Mouse (Mus musculus) WW6 (cell line): ENCODE measurements around the gene Lman1l.
A peak's percentile ranks its signal among the peaks of the same experiment; 100 is the strongest.

ENCODE experiments used
- DNase-seq: peaks from one replicate; pipeline ENCODE4 v3.0.0-alpha.2; 2013; ENCODE audit warnings: low read depth, low spot score

Lman1l gene

DNA sequence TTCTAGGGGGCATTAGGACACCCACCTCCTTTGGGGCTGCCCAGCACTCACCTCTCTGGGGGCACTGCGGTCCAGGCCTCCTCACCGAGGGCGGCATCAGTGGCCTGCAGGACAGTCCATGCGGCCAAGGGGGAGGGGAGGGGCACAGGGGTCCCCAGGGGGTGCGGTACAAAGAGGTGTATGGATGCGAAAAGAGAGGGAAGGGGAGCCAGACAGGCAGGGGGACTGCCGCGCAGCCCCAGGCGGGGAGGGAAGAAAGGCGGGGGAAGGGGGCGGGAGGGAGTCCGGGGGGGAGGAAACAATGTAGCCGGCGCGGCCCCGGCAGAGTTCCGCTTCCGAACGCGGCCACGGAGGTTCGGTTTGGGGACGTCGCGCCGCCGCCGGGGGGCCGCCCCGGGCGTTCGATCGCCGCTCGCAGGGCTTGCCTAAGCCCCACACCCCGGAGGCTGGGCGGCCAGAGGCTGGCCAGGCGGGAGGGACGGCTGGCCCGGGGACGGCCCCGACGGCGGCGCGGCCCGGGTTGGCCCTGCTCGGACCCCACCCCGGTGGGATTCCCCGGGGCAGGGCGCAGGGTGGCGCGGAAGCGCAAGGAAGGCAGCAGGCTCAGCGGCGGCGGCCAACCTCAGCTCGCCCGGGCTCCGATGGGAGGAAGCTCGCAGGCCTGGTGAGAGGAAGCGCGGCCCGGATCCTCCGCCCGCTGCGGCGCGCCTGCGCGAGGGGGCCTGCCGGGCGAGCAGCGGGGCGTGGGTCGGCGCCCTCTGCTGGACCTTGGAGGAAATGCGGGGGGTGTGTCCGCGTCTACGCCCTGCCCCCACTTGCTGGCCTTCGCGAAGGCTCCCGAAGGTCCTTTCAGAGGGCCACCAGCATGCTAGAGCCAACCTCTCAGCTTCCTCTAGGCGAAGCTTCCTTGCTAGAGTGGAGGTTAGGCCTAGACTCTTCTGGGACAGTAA lies 24.6 kb upstream of the Lman1l start:
- DNase-seq = peak; percentile 70

GRCm38 (mm10) chr9:57644442-57644943 lies 23.9 kb upstream of the Lman1l start:
- DNase-seq = no peak

DNA sequence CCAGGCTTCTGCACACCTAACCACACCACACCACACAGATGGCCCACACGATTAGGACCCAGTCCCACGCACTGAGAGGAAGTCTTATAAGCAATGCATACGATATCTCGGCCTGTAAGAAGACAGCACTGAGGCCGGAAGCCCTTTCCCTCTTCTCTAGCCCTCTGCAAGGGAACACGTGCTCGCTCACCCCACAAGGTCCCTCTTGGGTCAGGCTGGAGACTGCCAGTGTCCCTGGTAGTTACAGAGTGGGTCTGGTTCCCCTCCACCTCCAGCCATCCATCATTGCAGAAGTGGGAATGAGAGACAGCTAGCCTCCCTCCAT lies 23.2 kb upstream of the Lman1l start:
- DNase-seq = no peak

GRCm38 (mm10) chr9:57643169-57643855 lies 22.7 kb upstream of the Lman1l start:
- DNase-seq = no peak

GRCm38 (mm10) chr9:57641775-57642550 lies 21.4 kb upstream of the Lman1l start:
- DNase-seq = no peak

- no peak for DNase-seq
These were observed 20.4 kb upstream of the Lman1l start for GRCm38 (mm10) chr9:57641022-57641421.

- no peak for DNase-seq
These were observed 19.8 kb upstream of the Lman1l start for GRCm38 (mm10) chr9:57640384-57640783.

DNA sequence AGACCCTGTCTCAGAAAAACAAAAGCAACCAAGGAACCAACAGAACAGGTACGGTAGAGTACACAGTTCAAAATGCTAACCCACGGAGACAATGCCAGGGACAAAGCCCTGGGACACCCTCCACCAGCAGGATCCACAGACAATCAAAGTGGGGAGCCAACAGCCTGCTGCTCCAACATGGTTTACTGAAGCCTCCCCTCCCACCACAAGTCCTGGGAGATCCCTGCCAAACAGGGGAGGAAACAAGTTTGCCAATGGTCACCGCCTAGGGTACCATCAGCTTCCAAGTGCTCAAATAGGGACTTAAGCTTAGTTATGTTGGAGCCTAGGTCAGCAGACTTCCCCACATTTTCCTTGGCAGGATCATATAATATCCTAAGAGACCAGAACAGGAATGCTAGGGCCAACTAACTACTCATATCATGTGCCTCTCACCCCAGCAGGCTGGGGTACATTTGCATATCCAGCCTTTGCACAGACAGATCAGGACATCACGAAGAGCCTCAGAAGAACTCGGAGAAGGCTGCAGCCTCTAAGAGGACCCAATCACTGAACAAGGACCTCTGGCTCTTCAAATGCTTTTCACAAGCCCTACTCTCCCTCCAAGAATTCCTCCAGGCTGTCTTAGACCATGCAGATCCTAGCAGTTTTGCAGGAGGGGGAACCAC lies 19.2 kb upstream of the Lman1l start:
- DNase-seq = no peak

- DNase-seq = no peak
These were observed 18.3 kb upstream of the Lman1l start for GRCm38 (mm10) chr9:57638651-57639459.

GRCm38 (mm10) chr9:57637741-57638322 lies 17.3 kb upstream of the Lman1l start:
- no peak for DNase-seq

- no peak for DNase-seq
These were observed 16.7 kb upstream of the Lman1l start for GRCm38 (mm10) chr9:57637272-57637671.

- no peak for DNase-seq
These were observed 13.0 kb upstream of the Lman1l start for GRCm38 (mm10) chr9:57633481-57634024.

DNA sequence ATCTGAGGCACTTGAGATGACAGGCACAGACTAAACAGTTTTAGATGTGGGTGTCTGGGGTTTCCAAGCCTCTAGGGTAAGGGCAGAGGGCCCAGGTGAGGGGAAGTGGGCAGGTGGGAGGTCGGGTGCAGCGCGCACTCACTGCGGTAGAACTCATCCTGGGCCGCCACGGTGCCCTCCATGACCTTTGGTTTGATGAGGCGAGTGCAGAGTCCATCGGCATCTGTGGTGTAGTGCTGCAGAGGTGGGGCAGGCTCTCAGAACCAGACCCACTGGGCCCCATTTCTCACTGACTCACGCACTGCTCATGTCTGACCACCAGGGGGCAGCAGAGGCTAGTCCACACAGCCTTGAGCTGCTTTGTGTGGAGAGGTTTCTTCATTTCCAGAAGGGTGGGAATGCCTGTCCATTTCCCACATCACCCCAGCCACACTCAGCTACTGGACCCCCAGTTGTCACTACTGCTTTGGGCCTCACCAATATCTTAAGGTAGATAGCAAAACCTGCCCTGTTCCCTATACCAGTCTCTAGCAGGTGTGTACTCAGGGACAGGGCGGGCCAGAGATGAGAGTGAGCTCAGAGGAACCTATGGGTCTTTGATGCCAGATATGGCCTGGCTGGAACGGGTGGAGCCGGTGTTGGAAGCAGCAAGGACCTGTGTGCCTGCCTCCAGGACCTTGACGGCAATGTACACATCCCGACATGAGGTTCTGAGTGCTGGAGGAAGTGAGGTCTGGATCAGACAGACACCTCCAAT lies 8.7 kb upstream of the Lman1l start:
- no peak for DNase-seq

DNA sequence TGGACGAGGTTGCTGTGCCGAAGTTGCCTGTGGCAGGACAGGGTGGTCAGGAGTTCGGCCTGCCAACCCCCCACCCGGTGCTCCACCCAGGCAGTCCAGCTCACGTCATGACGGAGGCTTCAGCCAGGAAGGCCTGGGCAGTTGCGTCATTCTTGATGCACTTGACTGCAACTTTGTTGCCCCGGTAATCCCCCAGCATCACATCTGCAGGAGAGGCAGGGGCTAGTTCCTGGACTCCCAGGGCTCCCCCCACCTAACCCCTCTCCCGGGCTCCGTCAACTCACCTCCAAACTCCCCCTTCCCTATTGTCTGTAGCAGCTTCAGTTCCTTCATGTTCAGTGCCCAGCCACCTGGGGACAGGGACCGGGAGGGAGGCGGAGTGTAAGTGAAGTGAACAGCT lies 8.1 kb upstream of the Lman1l start:
- DNase-seq = no peak

- DNase-seq = no peak
These were observed 7.3 kb upstream of the Lman1l start for GRCm38 (mm10) chr9:57627892-57628291.

DNA sequence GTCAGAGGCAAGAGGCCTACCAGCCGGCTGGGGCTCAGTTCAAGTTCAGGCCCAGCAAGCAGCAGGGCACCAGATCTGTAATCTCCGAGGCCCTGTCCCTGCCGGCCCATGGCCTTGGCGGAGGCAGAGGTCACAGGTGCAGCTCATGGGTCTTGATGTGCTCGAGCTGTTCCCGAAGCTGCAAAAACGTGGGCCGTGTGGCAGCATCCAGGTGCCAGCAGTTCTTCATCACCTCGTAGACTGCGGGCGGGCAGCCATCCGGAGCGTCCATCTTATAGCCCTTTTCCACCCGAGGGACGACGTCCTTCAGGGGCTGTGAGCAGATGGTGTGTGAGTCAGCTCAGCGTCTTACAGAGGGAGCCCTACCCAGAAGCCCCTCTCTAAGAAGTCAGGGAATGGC lies 6.6 kb upstream of the Lman1l start:
- DNase-seq = no peak

- DNase-seq = no peak
These were observed 5.3 kb upstream of the Lman1l start for GRCm38 (mm10) chr9:57625674-57626500.

DNA sequence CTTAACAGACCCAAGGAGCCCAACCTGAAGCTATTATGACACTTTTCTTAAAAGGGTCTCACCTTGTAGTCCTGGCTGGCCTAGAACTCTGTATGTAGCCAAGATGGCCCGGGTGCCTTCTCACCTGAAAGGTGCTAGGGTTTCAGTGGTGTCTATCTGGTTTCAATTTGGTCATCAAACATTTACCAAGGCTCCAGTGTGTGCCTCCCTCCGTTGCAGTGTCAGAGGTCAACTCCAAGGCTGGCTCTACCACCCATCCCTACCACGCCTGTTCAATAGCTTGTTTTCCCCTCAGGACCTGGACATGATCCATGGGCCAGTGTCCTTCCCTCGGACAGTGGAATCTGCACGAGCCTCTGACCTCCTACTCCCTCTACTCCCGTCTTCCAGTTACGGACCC lies 3.7 kb upstream of the Lman1l start:
- DNase-seq = no peak
